Mouse (Mus musculus) lung, postnatal 10 days (tissue): ENCODE measurements around the gene Jaml.
"Not testable (repeated sequence)": the region's sequence is repeated elsewhere in the genome, so short reads cannot be mapped to it uniquely, and the experiment has no call there.

Experiments used
- DNase-seq: peaks from one replicate; pipeline ENCODE4 v3.0.0; 2021

Gene Jaml

GRCm38 (mm10) chr9:45079011-45079410, at the start of gene Jaml:
TSS of gene Jaml (plus strand) at chr9:45079183.
- DNase-seq: no peak

DNA sequence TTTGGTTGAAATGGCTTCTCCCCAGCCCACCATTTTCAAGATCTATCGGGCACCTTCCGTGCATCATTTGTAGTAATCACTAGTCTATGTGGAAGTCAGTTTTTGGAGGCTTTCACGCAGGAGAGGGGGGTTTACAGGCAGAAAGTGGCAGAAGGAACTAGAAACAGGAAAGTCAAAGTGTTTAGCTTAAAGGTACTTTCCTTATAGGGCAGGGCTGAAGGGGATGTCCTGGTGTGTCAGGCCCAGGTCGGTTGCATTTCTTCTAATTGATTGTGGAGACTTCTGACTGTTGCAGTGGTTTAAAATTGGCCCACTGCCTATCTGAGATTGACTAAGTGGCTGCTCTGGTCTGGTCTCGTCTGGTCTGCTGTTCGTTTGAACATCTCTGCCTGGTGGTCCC, 48.6 kb upstream of the Jaml start:
- no peak for DNase-seq

DNA sequence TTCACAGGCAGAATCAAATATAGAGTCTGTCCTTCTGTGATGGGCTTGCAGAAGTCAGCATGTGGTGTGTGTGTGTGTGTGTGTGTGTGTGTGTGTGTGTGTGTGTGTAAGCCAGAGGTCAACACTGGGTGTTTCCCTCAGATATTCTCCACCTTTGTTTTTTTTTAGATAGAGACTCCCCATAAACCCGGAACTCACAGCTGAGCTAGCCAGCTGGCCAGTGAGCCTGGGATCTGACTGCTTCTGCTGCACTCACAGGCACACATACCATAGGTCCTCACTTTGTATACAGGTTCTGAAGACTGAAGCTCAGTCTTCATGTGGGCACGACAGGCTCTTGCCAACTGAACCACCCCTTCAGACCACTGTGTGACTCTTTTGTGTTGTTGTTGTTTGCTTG, 46.7 kb upstream of the Jaml start:
- no peak for DNase-seq

- DNase-seq: no peak
These were observed 44.5 kb upstream of the Jaml start for GRCm38 (mm10) chr9:45034526-45034925.

GRCm38 (mm10) chr9:45037803-45038202, 41.2 kb upstream of the Jaml start:
- DNase-seq: not testable (repeated sequence)

GRCm38 (mm10) chr9:45039499-45039898, 39.5 kb upstream of the Jaml start, which contains the start of gene Mpzl2:
TSS of gene Mpzl2 (plus strand) at chr9:45039799.
- no peak for DNase-seq

DNA sequence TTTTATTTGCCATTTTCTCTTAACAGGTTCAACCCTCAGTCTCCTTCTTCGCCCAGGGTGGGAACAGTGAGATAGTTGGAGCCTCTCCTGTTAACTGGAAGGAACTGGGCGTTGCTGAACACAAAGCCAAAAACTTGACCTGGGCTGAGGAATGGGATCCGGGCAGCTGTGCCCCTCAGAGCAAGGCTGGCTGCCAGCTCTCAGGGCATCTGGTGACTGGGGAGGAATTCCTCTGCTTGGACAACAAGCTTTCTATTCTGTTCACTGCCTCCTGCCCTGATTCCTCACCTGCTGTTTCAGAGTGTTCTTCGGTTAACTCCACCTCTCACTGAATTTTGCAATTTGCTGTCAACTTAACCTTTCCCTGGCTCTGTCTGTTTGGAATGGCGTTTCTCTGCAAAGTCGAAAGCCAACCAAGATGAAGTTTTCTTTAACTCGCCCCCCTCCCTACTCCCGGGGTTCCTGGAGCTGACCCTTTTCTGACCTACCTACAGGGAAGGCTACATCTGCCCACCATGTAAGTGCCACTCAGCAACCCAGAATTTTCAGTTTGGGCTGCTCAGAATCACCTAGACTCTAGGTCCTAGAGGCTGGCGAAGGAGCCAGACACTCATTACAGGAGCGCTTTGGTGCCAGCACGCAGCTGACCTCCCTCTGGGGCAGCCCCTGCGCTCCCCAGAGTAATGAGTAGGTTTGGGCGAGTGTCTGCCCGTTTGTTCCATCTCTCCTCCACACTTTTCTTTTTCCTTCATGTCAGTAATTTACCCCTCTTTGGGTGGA, 38.7 kb upstream of the Jaml start:
- no peak for DNase-seq

DNA sequence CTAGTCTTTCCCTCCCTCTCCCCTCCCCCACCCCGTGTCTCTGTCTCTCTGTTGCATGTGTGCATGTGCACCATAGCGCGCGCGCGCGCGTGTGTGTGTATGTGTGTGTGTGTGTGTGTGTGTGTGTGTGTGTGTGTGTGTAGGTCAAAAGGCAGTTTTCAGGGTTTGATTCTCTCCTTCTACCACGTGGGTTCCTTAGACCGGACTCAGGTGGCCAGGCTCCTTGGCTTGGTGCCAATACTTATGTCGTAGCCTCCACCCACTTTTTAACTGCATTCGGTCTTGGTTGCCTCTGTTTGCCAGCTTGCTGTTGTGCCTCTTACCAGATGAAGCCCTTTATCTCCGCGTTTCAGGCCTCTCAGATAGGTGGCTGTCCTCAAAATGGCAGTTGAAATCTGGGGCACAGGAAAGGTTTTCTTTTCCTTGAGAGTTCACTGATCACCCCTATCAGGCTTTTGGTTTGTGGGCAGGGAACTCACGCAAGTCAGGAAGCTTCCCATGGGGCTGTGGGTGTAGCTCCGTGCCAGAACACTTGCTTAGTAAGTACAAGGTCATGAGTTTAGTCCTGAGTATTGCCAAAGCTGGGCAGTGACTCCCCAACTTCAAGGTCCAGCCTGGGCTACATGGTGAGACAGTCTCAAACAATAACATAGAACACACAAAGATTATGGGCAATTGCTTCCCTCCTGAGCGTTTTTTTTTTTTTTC, 37.7 kb upstream of the Jaml start:
- DNase-seq: peak; percentile 29

- peak; percentile 67 for DNase-seq
These were observed 36.8 kb upstream of the Jaml start for GRCm38 (mm10) chr9:45042056-45042720.

GRCm38 (mm10) chr9:45042947-45043346, 36.0 kb upstream of the Jaml start:
- no peak for DNase-seq

GRCm38 (mm10) chr9:45046973-45047372, 32.0 kb upstream of the Jaml start:
- no peak for DNase-seq

- DNase-seq: no peak
These were observed 30.5 kb upstream of the Jaml start for GRCm38 (mm10) chr9:45048511-45048910.

GRCm38 (mm10) chr9:45049731-45050130, 29.3 kb upstream of the Jaml start:
- no peak for DNase-seq

GRCm38 (mm10) chr9:45050301-45050700, 28.7 kb upstream of the Jaml start:
- DNase-seq: no peak

DNA sequence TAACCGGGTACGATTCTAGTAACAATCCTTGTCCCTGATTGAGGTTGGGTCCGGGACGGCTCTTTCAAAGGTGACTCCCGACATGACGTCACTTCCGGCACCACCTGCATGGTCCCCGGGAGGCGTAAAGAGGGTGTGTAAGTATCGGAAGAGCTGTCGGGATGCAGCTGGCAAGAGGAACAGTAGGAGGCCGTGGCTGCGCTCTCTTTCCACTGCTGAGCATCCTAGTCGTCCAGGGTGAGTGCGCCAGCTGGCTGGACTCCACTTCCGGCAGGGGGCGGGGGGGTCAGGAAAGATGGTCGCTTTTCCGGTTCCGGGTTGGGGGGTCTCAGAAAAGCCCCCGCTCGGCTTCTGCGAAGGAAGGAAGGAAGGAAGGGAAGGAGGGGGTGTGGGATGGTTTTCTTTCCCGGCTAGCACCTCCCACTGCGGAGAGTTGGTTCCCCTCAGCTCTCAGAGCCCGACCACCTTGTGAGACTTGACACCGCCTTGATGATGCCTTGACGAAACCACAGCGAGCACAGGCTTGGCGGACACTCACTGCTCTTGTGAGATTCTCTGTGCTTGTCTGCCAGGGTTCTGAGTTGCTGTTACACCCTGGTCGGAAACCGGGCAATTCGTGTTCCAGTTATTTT, 23.8 kb upstream of the Jaml start, which contains the start of gene Mpzl3:
Gene Mpzl3, plus strand, starts transcription at position 105 of the 632 bp plus-strand sequence.
- DNase-seq: peak; percentile 90

- no peak for DNase-seq
These were observed 20.6 kb upstream of the Jaml start for GRCm38 (mm10) chr9:45058304-45058940.

- no peak for DNase-seq
These were observed 18.8 kb upstream of the Jaml start for GRCm38 (mm10) chr9:45060151-45060550.

GRCm38 (mm10) chr9:45062677-45063076, 16.3 kb upstream of the Jaml start:
- DNase-seq: no peak

DNA sequence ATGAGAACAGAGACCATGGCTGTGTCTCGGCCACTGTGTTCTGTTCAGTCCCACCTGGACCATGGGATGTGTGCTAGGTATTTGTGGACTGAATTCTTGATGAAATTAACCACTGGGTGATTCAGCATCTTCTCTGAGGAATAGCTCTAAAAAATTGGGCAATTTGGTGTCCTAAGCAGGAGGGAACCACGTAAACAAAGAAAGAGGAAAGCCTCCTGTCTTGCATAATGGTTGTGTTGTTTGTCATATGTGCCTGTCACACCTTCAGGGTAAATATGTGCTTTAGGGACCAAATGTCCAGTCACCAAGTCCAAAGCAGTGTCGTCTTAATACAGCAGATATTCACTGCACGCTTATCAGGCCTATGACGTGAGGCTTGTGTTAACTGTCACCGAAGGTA, 14.6 kb upstream of the Jaml start:
- no peak for DNase-seq

- DNase-seq: no peak
These were observed 12.2 kb upstream of the Jaml start for GRCm38 (mm10) chr9:45066735-45067134.

DNA sequence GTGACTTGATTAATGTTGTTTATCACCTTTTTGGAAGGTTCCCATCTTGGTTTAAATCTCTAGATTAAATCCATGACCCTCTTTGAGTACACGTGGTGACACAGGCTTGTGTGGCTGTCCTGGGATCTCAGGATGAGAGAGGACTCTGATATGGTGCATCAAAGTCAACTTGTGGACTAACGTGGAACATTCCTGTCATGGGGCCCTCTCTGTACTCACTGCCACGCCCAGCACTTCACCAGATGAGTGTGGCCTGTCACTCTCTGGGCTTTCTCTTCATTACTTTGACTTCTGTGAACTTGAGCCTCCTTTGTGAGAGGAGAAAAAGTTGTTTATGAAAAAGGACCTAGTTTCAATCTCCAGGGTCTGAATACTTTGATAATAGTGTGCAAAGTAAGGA, 7.2 kb upstream of the Jaml start:
- DNase-seq: no peak

- DNase-seq: no peak
These were observed 1.1 kb upstream of the Jaml start for GRCm38 (mm10) chr9:45077859-45078258.

GRCm38 (mm10) chr9:45083132-45083531, 4.1 kb downstream of the Jaml start:
- DNase-seq: no peak
